Comparison of ENCODE assay signal across 9 mouse cellular contexts in genomic region chr2:51542272-51542671, GRCm38 (mm10).
A peak's percentile ranks its signal among the peaks of the same experiment; 100 is the strongest.
DNase-seq lines count a peak whose midpoint lies in the region.
"Had no signal": no experiment of that assay in that cellular context is flagged by ENCODE, and none has a peak within 500 bp of the region (broad histone marks: within the 10 kb centered on the region; RNA-seq: fewer than 3 reads in every experiment).

No protein-coding gene starts in this region.

- no peaks in the 10 kb centered on the region for H3K27me3 ChIP-seq in splenic B cell, adult 2 months (ENCODE audit: control insufficient read depth, insufficient read depth, low read length, poor library complexity, severe bottlenecking)
- H3K27me3 ChIP-seq: lung, embryonic 15.5 days had no signal

- H3K36me3 ChIP-seq in splenic B cell, adult 2 months (ENCODE audit: control insufficient read depth, insufficient read depth, low read length, poor library complexity, severe bottlenecking): no peaks in the 10 kb centered on the region
- H3K36me3 ChIP-seq: lung, embryonic 15.5 days had no signal

- DNase-seq in heart, postnatal 4 days: peak; percentile 14
- DNase-seq in heart, adult 9 months (ENCODE audit: low spot score in 2 of 2): no peak
- DNase-seq in right cerebral cortex, postnatal 4 days: peak; percentile 18
- DNase-seq in right cerebral cortex, adult 18-20 months: no peak
- DNase-seq in adrenal gland, postnatal 25 days: peak; percentile 33
- DNase-seq in splenic B cell, adult 2 months (ENCODE audit: low read depth, low spot score): peak; percentile 31
- DNase-seq in urinary bladder, postnatal 36 days (ENCODE audit: low spot score in 2 of 2): no peak
- no peak for DNase-seq in layer of hippocampus, adult 8-10 months (ENCODE audit: low spot score in 2 of 2)

Comparison
In these comparisons a context has a peak if more than half of its experiments do, and no peak if none do; other contexts are left out.
1. DNase-seq: peak in heart, postnatal 4 days (single experiment), right cerebral cortex, postnatal 4 days (single experiment), adrenal gland, postnatal 25 days (single experiment) and splenic B cell, adult 2 months (single experiment); none in heart, adult 9 months (0 of 2), right cerebral cortex, adult 18-20 months (single experiment), urinary bladder, postnatal 36 days (0 of 2) and layer of hippocampus, adult 8-10 months (0 of 2).